Mouse (Mus musculus): ENCODE measurements at regions not wholly inside any gene's neighbourhood (a gene's known extent, or its start where the extent isn't known, plus 50 kb on each side); places are given as distances from the start of the nearest gene placed in this dataset.

DNA sequence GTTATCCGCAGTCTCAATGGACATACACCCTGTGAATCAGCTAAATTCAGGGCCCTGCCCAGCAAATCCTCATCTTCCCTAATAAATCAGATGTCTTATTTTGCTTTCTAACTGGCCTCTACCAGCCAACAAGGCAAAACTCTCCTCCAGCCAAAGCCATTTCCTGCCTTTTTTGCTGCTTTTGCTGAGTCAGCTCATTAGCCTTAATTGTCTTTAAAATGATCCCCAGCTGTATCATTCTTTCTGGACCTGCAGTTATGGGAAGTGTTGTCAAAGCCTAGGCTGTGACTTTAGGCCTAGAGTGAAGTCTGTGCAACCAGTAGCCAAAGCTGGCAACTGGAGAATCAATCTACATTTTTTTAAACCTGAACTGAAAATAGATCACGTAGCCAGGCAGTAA lies 81.4 kb downstream of the Mtpn start:
- DNase-seq (ENCODE audit: low read depth, low spot score) = no peak

DNA sequence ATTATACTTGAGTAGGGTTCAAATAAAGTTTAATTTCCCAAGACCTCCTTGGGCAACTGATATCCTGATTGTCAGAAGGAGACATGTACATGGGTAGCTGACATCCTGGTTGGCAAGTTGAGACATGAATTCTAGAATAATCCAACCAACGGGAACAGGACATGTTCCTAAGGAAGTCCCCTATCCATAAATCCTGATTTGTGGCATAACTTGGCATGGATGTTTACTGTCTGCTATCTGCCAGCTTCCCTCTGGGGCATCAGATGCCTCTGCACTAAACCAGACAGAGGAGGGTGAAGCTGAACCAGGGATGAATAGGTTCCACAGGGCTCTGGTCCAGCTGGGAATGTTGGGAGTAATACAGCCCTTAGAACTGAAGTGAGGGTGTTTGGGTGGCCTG lies 94.7 kb downstream of the Mtpn start:
- no peak for DNase-seq (ENCODE audit: low read depth, low spot score)

DNA sequence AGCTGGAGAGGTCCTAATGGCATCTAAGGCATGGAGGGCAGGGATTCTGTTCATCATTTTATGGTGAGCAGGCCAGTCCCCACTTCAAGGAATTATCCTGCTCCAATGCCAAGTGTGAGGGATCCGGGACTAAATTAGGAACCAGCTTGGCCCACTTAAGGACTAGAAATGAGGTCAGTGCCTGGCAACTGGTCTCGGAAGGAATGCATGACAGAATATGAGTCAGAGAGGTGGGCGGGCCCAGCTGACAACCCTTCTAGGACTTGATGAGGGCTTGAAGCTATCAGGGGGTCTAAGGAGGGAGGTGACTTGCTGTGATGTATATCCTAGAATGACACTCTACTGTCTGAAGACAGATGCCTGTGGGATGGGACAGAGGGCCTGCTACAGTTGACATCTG lies 100.4 kb upstream of the Fam180a start:
- no peak for DNase-seq (ENCODE audit: low read depth, low spot score)

- no peak for DNase-seq (ENCODE audit: low read depth, low spot score)
These were observed 98.6 kb upstream of the Fam180a start for GRCm38 (mm10) chr6:35424521-35424920.

GRCm38 (mm10) chr6:35420924-35421323 lies 95.0 kb upstream of the Fam180a start:
- DNase-seq (ENCODE audit: low read depth, low spot score) = no peak

- DNase-seq (ENCODE audit: low read depth, low spot score) = no peak
These were observed 79.1 kb upstream of the Fam180a start for GRCm38 (mm10) chr6:35405044-35405443.

DNA sequence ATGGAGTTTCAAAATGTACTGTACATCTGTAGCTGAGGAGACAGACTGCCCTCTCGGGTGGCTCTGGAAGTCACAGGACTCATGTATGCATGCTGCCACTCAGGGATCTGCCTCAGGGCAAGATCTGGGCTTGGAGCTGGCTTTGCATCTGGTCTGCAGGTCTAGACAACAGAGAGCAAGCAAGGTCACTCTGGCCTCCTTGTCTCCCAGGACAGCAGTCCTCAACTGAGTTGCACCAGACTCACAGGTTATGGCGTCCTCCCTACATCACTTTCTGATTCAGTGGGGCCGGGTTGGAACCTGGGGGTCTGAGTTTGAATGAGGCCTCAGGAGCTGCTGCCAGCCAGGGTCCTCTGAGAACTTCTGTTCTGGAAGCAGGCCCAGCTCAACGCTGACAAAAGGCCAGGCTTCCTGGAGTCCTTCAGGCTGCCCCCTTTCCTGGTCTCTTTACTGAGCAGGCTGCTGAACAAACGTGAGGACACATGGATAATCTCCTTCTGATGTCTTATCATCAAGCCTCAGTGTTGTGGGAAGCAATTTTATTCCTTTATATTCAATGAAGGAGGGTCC lies 77.5 kb upstream of the Fam180a start:
- no peak for DNase-seq (ENCODE audit: low read depth, low spot score)

- DNase-seq (ENCODE audit: low read depth, low spot score) = no peak
These were observed 69.8 kb upstream of the Fam180a start for GRCm38 (mm10) chr6:35395726-35396125.

- DNase-seq (ENCODE audit: low read depth, low spot score) = no peak
These were observed 62.9 kb upstream of the Fam180a start for GRCm38 (mm10) chr6:35388827-35389226.

DNA sequence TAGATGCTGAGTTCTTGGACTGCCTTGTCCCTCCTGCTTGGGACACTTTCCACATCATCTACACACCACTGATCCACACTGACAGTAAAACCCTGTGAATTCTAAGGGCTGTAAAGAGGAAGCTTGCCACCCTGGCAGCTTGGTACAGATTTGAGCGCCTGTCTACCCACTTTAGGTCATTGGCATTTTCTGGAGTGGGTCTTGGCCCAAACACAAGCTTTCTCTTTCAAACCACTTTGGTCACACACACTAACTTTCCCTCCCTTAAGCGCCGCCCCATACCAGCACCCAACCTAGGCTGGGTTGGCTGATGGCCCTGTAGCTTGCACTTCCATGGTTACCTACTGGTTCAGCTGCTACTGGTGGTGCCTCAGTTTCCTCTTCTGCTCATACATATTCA lies 55.6 kb upstream of the Fam180a start:
- no peak for DNase-seq (ENCODE audit: low read depth, low spot score)

GRCm38 (mm10) chr6:35380721-35381466 lies 55.0 kb upstream of the Fam180a start:
- DNase-seq (ENCODE audit: low read depth, low spot score) = peak; percentile 78

DNA sequence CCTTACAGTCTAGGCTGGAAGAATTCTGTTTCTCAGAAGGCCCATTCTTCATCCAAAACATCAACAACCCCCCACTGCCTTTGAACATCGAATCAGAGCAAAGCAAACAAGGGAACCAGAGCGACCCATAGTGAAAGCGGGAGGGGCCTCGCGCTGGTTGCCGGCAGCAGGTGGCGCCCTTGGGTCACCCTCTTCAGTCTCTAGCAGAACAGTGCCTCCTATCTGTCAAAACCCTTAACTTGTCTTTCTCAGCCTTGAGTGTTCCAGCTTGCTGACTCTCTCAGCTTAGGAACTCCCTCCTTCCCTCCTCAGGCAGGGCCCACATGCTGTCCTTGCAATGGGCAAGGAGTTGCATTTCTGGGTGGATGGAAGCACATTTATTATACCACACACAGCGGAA lies 53.9 kb upstream of the Fam180a start:
- peak; percentile 83 for DNase-seq (ENCODE audit: low read depth, low spot score)

GRCm38 (mm10) chr6:35378851-35379250 lies 52.9 kb upstream of the Fam180a start:
- DNase-seq (ENCODE audit: low read depth, low spot score) = no peak

DNA sequence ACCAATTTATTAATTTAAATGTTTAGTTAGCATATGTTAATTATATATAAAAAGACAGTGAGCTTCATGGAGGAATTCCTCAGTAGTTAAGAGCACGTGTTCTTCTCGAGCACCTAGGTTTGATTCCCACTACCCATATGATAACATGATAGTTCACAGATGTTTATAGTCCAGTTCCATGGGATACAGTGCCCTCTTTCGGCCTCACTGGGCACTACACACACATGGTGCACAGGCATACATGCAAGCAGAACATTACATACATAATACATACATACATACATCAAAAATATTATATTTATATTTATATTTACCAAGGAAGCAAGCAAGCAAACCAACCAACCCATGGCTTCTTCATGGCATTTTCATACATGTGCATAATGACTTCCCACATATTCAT lies 51.6 kb upstream of the Fam180a start:
- DNase-seq (ENCODE audit: low read depth, low spot score) = no peak

DNA sequence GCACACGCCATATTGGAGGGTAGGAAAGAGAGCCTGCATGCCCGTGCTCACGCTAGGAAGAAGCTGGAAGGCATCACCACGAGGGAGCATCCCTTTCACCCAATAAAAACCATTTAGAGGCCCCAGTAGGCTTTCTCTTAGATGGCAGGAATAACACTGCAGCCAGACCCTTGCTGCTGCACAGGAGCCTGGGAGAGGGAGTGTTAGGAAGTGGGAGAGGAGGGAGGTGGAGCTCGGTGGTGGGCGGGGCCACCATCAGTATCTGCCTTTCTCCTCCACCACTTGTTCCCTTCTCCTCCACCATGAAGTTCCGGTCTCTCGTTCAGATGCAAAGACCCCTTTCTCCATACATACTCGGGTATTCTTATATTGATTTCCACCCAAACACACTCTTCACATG lies 50.6 kb upstream of the Fam180a start:
- DNase-seq (ENCODE audit: low read depth, low spot score) = no peak

Data from mesoderm, embryonic 11.5 days (tissue).